Mouse (Mus musculus) 3134 (cell line): ENCODE results near the gene Rin3.

Experiments used
- DNase-seq: peaks from one replicate; pipeline ENCODE4 v3.0.0-alpha.2; 2011; ENCODE audit warnings: low spot score; ENCODE audit not compliant: insufficient read length; ENCODE audit errors: extremely low read depth

Rin3 gene

DNA sequence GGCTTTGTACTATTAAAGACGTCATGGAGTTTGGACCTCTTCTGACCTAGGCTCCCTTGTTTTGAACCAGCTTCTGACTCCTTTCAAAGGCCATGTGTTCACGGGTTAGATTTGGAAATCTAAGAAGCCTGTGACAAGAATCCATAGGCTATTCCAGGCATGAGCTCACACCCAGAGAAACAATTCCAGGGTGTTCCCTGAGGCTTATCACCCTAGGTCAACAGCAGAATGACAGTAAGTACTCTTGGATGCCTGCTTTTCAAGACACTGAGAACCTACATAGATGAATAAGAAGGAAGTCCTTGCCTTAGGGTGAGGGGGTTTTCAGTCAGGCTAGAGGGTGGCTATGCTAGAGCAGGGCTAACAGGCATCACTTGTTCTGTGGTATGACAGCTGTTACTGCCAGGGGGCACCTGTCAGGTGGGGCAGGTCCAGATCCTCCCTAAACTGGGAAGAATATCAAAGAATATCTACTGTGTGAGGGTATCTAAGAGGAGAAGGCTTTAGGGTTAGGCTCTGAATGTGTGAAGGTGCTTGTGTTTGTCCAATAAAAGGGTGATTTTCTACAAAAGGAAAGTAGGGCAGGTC is 44.0 kb downstream of the Rin3 start:
- no peak for DNase-seq

DNA sequence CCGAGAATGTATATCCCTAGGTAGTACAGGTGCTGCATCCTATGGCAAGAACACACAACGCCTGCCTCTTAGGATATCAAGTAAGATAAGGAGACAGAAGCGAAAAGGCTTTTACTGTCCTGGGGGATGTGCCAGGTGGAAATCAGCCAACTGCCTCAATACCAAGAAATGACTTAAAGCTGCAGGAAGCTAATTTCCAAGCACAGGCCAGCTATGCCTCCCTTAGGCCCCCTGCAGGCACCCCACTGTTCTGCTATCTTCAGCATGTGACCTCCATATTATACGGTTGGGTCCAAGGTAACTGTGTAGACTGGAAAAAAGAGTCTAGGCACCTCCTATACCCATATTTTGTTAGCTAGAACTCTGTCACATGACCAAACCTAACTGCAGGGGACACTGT is 44.7 kb downstream of the Rin3 start:
- no peak for DNase-seq

DNA sequence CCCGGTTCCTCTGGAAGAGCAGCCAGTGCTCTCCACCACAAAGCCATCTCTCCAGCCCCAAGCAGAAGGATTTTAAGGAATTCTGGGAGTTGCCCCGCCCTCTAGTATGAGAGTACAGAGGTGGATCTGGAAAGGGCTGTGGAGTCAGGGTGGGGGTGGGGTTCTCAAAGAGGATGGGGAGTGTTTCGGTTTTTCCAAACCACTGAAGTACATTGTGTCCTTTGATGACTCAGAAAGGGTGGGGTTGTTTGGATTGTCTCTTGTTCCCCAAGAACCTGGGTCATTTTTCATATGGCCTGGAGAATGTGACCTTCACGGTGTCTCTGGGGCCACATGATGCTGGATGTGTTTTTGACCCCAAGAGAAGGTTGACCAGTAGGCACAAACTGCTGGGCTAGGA is 45.2 kb downstream of the Rin3 start:
- DNase-seq, result no peak

DNA sequence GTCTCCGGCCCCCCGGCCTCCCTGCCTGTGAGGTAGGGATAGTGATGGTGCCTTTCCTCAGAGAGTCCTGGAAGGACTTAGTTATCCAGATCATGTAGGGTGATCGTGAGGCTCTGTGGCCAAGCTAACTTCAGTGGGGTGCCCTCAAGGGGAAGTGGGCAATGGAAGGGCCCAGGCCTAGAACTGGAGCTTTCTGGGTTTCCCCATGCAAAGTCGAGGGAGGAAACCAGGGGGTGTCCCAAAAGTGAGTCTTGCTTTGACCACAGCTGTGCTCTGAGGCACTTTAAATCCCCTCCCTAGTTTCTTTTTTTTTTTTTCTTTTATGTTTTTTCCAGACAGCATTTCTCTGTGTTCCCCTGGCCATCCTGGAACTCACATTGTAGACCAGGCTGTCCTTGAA is 47.3 kb downstream of the Rin3 start:
- no peak for DNase-seq

DNA sequence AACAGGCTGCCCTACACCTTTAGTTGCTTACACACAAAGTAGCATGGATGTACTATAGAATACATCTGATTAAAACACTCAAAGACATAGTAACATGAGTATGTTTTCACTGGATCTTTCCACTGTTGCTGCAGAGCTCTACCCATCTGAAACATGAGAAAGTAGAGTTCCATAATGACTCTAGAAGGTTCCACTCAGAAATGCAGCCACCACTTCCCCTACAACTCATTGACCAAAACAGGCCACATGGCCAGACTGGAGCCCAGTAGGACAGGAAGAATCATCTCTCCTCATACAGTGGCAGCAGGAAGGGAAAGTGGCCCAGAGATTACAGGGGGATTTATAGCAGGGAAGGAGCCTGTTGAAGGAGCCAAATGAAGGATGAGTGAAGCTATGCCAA is 47.9 kb downstream of the Rin3 start:
- no peak for DNase-seq

DNA sequence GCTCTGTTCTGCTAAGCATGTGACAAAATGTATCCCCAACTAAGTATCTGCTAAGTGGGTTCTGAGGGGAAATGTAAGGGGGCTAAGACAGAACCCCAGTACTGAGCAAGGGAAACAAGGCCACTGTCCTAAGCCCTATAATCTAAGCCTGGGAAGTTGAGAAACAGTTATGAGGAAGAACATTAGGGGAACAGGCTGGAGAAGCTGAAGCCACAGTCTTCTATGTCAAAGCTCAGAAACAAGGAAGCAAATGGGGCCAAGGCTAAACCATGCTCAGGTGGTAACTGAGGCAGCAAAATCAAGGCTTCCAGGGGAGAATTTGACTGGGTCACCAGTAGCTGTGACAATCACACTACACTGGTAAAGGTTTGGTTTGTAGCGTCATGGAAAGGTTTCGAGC is 50.3 kb downstream of the Rin3 start:
- no peak for DNase-seq

DNA sequence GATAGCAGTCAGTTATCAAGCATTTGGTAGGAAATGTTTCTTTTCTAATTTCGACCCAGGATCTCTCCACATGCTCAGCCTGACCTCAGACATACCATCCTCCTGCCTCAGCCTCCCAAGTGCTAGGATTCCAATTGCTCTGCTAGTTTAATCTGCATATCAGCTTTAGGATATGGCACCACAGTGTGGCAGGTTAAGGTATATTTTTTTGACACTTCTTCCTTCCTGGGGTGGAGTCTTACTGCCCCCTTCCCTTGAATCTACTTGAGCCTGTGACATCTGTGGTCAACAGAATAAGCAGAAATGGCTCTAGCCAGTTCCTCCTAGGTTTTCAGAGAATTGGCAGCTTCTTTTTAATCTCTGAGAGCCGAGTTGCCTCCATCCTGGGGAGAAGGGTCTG is 56.2 kb downstream of the Rin3 start:
- DNase-seq, result no peak

DNA sequence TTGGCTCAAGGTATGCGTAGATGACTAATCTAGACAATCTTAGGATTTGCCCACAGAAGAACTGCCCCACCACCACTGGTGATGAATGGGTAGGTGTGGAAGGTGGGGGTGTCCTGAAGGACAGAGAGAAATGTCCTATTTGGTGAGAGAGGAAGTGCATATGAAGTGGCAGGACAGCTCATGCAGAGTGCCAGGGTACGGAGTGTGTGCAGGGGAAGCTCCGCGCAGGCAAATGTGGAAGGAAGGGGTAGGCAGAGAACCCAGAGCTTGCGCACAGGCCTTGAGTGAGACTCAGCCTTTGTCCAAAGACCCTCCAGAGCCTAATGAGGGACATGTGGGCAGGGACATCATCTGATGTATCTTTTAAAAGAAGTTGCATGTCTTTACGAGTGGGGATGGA is 57.6 kb downstream of the Rin3 start:
- no peak for DNase-seq

DNA sequence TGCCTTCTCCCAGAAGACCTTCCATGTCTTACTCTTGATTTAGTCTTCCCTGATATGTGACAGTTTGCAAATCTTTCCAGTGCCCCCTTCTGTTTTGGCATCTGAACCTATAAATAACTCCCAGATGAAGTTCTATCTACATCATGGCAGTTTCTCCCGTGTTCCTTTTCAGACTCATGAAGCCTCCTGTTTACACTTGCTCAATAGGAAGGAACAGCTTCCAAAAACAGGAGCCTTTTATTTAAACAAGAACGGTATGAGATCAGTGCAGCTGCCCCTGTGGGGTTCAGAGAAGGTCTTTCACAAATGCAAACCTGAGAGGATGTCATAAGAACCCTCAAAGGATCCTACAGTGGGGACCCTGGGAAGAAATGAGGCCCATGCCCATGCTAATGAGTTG is 59.3 kb downstream of the Rin3 start:
- no peak for DNase-seq

DNA sequence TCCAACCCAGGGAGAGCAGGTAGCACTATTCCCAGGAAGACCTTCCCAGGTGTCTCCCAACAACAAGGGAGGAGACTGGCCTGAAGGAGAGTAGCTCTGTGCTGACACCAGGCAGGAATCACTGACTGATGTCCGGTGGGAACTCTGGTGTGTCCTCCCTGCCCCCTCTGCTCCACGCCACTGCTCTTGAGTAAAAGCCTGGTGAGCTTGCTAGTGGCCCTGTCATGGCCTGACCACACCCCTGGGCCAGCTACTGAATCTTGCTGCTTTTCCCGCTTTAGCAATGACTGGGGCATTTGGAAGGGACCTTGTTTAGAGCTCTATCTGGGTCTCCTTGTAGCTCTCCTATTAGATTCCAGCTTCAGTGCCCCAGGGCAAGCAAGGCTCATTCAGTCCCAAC is 59.8 kb downstream of the Rin3 start:
- DNase-seq, result no peak

DNA sequence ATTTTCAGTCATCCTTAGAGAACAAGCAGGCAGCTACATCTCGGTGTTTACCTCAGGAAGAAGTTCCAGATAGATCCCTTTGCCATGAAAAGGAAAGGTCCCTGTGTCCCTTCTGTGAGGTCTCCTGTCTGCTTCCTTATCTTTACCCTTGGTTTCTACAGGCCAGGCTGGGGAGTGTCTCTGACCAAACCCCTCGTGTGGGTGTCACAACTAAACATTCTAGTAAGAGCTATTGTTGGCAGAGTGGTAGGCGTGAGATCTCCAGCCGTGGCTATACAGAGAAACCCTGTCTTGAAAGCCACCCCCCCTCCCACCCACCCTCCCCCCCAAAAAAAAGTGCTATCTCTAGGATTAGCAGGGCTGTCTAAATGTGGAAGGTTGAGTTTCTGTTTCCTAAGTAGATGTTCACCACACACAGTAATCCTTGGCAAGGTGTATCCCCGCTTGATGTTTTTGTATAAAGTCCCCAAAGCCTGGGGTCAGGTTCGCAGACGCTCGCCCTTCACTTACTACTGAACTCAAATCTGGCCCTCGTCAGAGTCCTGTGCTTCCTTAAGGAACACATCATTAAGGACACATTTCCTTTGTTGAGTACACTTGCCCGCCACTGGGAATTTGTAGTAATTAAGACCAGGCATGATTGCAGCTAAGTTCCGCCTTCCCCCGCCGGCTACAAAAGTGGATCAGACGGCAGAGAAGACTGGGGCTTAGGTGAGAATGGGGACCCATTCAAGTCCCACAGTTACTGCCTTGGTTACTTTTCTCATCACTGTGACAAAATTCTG is 62.4 kb downstream of the Rin3 start:
- no peak for DNase-seq

DNA sequence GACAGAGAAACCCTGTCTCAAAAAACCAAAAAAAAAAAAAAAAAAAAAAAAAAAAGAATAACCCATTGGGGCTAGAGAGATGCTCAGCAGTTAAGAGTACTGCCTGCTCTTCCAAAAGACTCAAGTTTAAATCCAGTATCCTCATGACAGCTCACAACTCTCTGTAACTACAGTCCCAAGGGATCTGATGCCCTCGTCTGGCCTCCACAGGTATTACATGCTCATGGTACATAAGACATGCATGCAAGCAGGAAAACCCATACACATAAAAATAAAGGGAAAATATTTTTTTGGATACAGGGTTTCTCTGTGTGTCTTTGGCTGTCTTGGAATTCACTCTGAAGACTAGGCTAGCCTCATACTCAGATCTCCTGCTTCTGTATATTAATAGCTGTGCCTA is 63.7 kb downstream of the Rin3 start:
- DNase-seq, result no peak

DNA sequence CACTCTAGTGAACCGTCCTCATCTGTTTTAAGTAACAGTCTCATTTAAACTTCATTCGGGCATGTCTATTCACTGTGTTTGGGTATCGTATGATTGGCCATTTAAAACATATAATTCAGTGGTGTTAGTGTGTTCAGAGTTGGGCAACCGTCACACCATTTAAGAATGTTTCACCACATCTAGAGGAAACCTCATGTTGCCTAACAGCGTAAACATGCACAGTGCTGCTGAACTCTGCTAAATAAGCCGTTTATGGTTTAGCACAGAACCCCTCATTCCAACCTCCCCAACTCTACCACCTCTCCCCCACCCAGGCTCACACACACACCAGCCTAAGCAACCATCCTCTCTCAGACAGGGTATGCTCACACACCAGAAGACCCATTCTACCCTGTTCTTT is 65.6 kb downstream of the Rin3 start:
- no peak for DNase-seq

DNA sequence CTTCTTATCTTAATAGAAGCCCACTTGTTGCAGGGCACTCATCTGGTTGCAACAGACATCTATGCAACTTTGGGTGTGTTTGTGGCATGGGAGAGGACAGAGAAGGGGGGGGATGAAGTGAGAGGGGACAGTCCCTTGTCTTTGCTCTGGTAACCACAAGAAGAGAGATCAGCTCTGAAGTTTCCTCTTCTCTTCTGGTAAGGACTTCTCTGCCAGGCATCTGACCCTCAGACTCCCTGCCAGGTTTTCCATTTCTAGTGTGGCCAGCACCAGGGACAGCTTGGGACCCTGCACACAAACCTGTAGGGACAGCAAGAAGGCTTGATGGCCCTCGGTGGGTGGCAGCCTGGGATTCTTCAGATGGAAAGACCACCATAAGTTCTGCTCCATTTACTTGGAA is 68.1 kb downstream of the Rin3 start:
- DNase-seq, result no peak

DNA sequence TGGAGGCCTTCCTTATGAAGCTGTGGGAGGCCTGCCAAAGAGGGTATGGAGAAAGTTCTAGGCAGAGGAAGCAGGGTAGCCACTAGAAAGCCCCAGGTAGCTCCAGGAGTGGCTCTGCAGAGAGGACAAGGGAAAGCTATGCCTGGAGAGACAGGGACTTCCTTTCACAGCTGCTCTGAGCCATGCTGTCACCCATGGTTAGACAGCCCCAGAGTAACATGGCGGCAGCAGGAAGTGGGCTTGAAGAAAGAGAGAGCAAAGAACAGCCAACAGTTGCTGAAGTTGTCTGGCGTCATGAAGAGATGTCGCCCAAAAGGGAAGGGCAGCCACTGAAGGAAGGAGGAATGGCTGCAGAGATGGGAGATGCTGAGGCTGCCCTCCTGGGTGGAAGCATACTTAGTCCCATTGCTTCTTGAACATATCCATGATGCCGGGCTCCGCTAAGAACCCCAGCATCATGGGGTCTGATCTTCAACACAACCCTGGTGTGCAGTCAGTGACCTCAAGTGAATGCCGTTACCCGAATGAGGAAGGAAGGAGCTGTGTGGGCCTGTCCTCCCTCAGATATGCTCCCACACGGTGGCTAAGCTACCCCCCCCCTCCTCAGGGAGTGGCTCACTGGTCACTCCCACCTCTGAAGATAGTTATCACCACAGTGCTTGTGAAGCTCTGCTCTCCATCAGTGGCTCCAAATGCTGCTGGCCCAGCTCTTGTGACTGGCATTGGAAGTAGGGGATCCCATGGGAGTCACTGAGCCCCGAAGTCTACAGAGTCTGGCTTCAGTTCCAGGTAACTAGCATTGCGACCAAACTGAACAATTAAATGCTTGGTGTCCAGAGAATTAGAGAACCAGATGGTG is 71.5 kb downstream of the Rin3 start:
- no peak for DNase-seq

DNA sequence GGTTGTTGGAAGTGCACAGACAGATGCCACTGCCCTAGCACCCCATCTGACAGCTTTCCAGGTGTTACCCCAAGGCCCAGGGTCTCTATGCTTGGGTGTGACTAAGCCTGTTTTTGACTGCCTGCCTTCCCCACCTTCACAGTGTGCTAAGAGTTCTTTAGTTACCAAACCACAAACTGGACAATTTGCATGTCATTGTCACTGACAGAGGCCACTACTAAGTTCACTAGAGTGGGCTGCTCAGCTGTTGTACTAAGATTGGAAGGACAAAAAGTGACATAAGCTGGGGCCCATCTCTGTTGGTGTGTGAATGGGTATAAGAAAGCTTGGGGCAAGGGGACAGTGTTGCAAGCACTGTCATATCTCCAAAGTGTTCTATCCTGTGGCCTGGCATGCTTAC is 72.9 kb downstream of the Rin3 start:
- no peak for DNase-seq

DNA sequence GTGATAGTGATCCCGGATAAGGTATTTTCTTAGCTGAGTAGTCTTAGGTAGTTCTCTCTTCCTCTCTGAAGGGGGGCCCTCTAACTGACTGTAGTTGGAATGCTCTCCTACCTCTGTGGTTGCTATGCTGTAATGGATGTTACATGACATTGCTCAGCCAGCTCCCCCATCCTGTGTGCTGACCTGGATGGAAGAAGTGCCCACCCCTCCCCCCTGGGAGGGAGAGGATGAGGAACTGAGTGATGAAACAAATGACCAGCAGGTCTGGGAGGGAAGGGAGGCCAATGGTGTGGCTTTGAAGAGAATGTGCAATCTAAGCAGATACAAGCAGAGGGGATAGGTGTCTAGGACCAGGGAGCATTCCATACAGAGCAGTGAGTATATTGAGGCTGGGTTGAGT is 73.9 kb downstream of the Rin3 start:
- no peak for DNase-seq

DNA sequence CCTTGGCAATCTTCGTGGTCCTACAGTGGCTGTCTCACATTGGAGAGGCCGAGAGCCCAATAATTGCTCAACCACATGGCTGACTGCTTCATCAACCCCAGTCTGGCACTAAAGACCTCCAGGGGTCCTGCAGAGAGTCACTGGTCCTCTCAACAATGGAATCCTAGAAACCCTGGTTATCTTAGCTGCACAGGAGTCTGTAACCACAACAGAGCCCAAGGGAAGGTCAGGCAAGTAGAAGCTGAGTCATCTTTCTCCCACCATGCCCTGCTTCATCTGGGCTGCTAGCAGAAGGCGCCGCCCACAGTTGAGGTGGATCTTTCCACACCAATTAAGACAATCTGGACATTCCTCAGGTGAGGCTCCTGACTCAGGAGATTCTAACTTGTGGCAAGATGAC is 76.5 kb downstream of the Rin3 start:
- DNase-seq, result no peak

DNA sequence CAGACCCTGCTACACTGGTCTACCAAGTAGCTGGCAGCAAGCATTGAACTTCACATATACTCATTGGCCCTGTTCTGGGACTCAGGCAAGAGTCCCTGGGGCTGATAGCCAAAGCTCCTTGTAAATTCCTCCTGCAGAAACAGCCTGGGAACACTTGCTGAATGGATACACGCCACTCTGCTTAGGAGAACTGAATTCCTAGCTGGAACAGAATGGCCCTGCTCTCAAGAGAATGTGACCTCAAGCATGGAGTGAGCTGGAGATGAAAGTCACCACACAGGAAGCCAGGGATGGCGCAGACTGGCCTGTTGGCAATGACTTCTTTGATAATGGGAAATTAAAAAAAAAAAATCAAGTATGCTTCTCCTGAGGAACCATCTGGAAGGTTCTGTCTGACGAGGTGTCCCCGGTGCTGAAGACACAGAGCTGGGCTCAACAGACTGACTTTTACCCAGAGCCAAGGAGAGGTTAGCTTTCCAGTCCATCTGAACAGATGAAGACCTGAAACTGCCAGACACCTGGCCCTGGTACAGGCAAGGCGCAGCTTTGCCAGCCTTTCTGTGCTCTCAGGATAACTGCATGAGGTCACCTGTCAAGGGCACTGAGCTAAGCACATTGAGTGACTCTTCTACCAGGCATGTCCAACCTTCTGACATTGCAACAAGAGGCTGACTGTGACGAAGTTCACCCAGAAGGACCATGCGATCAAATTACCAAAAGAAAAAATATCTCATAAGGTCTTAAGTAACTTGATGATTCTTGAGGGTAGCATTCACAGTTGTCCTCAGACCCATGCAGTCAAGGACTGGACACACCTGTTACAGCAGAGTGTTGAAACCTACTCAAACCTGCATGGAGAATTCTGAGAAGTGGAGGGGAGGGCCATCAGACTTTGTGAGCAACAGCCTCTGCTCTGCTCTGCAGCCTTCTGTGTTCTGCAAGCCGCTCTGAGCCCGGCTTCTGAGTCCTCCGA is 78.6 kb downstream of the Rin3 start:
- no peak for DNase-seq

DNA sequence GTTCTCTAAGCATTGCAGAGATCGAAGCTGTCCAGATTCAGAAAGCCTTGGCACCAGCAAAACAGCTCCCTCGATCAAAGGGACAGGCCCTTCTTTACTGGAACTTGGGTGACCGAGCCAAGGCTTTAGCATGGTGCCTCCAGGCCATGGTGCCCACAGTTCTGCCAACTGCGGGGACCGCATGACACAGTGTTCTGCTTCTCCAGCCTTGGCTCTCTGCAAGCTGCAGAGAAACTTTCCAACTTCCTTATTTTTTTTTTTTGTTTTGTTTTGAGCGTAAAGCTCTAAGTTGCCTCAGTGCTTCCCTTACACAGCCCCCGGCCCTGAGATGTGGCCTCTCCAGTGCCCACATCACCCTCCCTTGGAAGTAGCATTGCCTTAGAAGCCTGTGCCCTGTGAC is 82.2 kb downstream of the Rin3 start:
- DNase-seq, result no peak
